Mouse (Mus musculus) hindbrain, postnatal 0 days (tissue): ENCODE results near the gene Hnrnpu. TPM values are rescaled to one million over a fixed set of nuclear protein-coding genes. Genes with fewer than 3 reads are reported as not detected.
A peak's percentile ranks its signal among the peaks of the same experiment; 100 is the strongest.

Source experiments
- ATAC-seq: fragments of 200-750 bp; cut with Nextera tagmentation; 2 replicates; pipeline ENCODE4 v1.8.0; 2017; ENCODE audit warnings: mild to moderate bottlenecking, moderate TSS enrichment, moderate library complexity
- DNase-seq: peaks from one replicate; pipeline ENCODE4 v3.0.0-alpha.2; 2015; ENCODE audit warnings: low spot score
- H3K27ac ChIP-seq: fragments of 300-500 bp; sonication (generic); 2 replicates; pipeline ENCODE4 v1.5.1; 2014; ENCODE audit warnings: mild to moderate bottlenecking
- H3K27me3 ChIP-seq: fragments of 300-500 bp; sonication (generic); 2 replicates; pipeline ENCODE4 v1.6.1; 2014; ENCODE audit warnings: low read length, mixed read lengths; ENCODE audit not compliant: insufficient read depth
- H3K36me3 ChIP-seq: fragments of 300-500 bp; sonication (generic); 2 replicates; pipeline ENCODE4 v1.6.1; 2014; ENCODE audit warnings: low read length, mixed read lengths; ENCODE audit not compliant: insufficient read depth
- H3K4me1 ChIP-seq: fragments of 300-500 bp; sonication (generic); 2 replicates; pipeline ENCODE4 v1.6.1; 2014; ENCODE audit warnings: antibody characterized with exemption, low read length, mixed read lengths; ENCODE audit not compliant: insufficient read depth
- H3K4me2 ChIP-seq: fragments of 300-500 bp; sonication (generic); 2 replicates; pipeline ENCODE4 v1.6.1; 2014; ENCODE audit warnings: low read depth, mild to moderate bottlenecking, low read length, moderate library complexity, mixed read lengths
- H3K4me3 ChIP-seq: fragments of 300-500 bp; sonication (generic); 2 replicates; pipeline ENCODE4 v1.5.1; 2014; ENCODE audit warnings: low read length
- H3K9ac ChIP-seq: fragments of 300-500 bp; sonication (generic); replicated peaks from 2 replicates; pipeline ENCODE4 v1.6.1; 2014; ENCODE audit warnings: mild to moderate bottlenecking, low read length, moderate library complexity, mixed read lengths
- H3K9me3 ChIP-seq: fragments of 300-500 bp; sonication (generic); 2 replicates; pipeline ENCODE4 v1.6.1; 2016; ENCODE audit warnings: low read length, mixed read lengths
- CTCF ChIP-seq: IDR thresholded peaks from 2 replicates; pipeline ENCODE4 v1.5.1; 2016; ENCODE audit warnings: antibody characterized with exemption, control low read depth, low read depth
- WGBS: fragments of 180-500 bp; shearing (Covaris S2); extraction: QIAGEN DNeasy Blood & Tissue Kit; methylation state at CpG from one replicate; pipeline ENCODE4 v1.1.7; 2014; 5-methylcytosine and 5-hydroxymethylcytosine counted together
- polyA plus RNA-seq: library from polyadenylated mRNA; unstranded; fragments of >200 nt; fragmentation: Nextera tagmentation; extraction: Ambion mirVana; gene quantifications from 2 replicates; pipeline ENCODE4 v1.2.1, GENCODE M21; 2015
- total RNA-seq: library from RNA; depleted of rRNA; stranded (reverse); fragments of >200 nt; gene quantifications from 2 replicates; pipeline ENCODE4 v1.2.3, GENCODE M21; 2014

The Hnrnpu gene
- total and polyA plus RNA-seq, 2 experiments from 2014 or later, result 113 to 185 TPM

DNA sequence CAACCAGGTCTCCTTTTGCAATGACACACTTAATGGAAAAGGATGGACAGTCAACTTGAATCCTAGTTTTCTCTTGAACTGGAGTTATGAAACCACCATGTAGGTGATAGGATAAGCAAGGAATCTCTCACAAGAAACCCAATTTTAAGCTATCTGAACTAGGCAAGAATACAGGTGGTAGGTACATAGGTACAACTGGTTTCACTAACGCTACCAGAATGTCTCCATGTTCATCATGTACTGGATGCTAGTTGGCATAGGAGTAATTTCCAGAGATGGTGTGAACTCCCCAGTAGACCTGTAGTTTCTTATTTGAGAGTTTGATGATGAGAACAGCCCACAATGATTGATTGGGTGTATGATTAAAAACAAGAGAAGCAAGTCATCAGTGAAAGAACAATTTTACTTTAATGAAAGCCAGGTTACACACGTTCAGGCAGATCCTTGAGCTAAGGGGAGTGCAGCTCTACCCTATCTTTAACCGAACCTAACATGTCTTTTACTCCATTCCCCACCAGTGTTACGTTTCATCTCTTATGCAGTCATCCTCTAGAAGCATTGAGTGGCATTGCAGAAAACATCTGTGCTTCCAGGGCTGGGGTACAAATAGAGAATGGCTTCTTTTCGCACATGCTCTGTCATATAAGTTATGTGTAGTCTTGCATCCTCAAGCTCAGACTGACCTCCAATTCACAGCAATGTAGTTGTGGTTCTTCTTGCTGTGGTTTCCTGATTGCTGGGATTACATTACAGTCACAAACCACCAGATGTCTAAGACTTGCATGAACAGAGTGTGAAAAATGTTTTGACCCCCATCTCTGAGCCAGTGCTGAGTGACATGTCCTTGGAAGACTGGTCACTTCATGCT, 16.6 kb downstream of the Hnrnpu start:
- DNase-seq (no peak), ATAC-seq (no peak)
- peak overlapping the region; percentile 11; the same call in 1 of the 2 replicates for H3K27ac ChIP-seq
- 40% methylated on average over 5 of the region's 5 CpGs for WGBS
- peaks cover 4% of the 10 kb centered on the region; the same call in 1 of the 2 replicates for H3K4me1 ChIP-seq
- H3K4me3 ChIP-seq, result peak overlapping the region; percentile 71
- H3K4me2 ChIP-seq, result peak overlapping the region; percentile 69
- no peaks in the 10 kb centered on the region for H3K9me3 ChIP-seq
- no peaks in the 10 kb centered on the region for H3K27me3 ChIP-seq
- H3K36me3 ChIP-seq, result peaks cover 30% of the 10 kb centered on the region; the same call in 1 of the 2 replicates
- no peak for TF ChIP-seq CTCF
- H3K9ac ChIP-seq, result peak overlapping the region; percentile 90; the same call in 1 of the 2 replicates

DNA sequence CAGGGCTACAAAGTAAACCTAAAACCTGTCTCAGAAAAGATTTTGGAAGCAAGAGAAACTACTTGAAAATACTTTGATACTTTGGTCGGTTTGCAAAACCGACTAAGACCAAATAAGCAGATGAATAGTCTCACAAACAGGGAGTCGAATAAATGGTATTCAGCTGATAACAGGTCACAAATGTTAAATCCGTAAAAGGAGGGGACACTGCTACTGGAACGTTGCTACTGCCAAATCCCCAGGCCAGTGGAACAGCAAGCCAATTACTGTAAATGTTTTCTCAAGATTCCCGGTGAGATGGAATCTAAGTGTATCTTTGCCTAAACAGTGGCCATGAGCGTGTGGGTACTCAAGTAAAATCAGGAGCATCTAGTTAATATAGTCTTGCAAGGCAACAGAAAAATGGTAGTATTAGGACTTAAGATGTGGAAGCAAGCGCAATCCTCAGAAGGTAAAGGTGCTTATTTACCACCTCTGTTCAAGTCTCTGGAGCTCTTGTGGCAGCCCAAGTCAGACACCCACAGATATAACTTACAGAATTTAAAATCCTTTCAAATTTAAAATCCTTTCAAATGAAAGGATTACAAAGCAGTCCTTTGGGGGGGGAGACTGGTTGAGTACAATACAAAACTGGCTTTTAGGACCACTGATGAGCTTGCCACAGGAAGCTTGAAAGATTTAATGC, 17.4 kb downstream of the Hnrnpu start:
- H3K9ac ChIP-seq, result peak overlapping the region; percentile 90
- H3K27me3 ChIP-seq, result no peaks in the 10 kb centered on the region
- 15% methylated on average over 8 of the region's 8 CpGs for WGBS
- TF ChIP-seq CTCF, result no peak
- no peaks in the 10 kb centered on the region for H3K9me3 ChIP-seq
- H3K27ac ChIP-seq, result peak overlapping the region; percentile 100
- H3K4me1 ChIP-seq, result peaks cover 4% of the 10 kb centered on the region; the same call in 1 of the 2 replicates
- DNase-seq, result peak; percentile 24
- H3K4me2 ChIP-seq, result peak overlapping the region; percentile 69
- peak overlapping the region; percentile 71 for H3K4me3 ChIP-seq
- ATAC-seq, result no peak
- H3K36me3 ChIP-seq, result peaks cover 29% of the 10 kb centered on the region; the same call in 1 of the 2 replicates

DNA sequence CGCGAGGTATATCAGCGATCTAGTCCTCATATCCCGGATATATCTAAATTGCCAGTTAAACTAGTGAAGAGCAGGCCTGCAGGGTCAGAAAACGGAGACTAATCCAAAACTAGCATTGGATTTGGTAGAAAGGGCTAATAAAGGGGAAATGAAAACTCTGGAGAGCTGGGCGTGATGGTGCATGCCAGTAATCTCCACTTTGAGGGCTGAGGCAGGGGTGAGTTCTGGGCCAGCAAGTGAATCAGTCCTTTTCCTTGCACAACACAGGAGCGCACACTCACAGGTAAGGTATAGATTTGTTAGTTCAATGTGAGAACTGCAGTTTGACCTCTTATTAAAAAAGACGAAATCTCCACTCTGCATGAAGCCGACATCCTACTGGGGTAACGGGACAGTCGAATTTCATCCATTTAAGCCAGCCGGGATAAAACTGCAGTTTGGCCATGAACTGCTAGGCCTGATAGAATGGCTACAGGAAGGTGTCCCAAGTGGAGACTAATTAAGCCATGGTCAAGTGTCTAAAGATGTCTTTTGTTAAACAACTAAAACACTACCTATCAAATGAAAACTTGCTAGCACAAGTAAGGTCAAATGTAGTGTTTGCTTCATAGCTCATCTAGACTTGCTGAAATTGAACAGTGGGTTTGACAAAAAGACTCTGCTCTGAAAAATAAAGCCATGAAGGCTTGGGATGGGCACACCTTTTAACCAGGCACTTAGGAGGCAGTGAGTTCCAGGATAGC, 18.1 kb downstream of the Hnrnpu start:
- DNase-seq, result peak; percentile 30
- Histone ChIP-seq H3K27me3 (no peaks in the 10 kb centered on the region), H3K9ac (peak overlapping the region; percentile 90), H3K4me1 (peaks cover 4% of the 10 kb centered on the region; the same call in 1 of the 2 replicates), H3K27ac (peak overlapping the region; percentile 100), H3K4me2 (peak overlapping the region; percentile 69), H3K36me3 (peaks cover 23% of the 10 kb centered on the region; the same call in 1 of the 2 replicates), H3K4me3 (peak overlapping the region; percentile 71), H3K9me3 (no peaks in the 10 kb centered on the region)
- ATAC-seq, result no peak
- 0 out of 2 replicates have a peak, but pooled peaks have one; percentile 2 for TF ChIP-seq CTCF
- WGBS, result 2% methylated on average over 12 of the region's 12 CpGs

DNA sequence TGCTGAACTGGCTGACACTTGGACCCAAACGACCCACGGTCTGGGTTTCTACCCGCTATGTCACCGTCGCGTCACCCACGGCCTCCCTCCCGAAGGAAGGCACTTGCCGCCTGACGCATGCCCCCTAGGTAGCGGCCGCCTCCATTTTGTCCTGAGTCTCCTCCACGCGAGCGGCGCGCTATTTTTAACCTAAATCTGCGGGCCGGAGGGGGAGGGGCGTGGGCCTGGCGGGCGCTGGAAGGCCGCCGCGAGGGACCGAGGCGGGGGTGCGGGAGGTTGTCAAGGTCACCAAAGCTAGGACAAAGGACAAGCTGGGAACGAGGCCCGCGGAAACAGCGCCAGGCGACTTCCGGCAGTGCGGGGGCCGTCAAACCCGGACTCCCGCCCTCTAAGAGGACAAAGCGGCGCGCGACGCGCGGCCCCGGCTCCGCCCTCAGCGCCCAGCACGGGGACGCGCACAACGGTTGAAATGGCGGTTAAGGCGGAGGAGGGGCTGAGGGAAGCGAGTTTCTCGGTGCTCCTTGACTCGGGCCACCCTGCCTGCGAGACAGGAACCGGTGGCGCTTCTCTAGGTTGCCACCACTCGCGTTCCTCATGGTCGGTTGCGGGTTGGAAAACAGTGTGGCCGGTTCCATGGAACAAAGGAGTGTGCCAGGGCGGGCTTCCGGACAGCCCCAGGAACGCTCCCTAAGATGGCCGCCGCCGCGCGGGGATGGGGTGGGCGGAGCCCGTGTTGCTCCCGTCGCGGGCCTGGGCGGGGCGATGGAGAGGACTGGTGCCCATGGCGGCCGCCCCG, 19.0 kb downstream of the Hnrnpu start, which contains the start of gene Cox20:
Gene Cox20, plus strand, starts transcription at position 742 of the 796 bp plus-strand sequence.
- Histone ChIP-seq H3K36me3 (peaks cover 19% of the 10 kb centered on the region; the same call in 1 of the 2 replicates), H3K4me3 (peak within 1 kb of the TSS; percentile 71), H3K4me1 (peaks cover 4% of the 10 kb centered on the region; the same call in 1 of the 2 replicates), H3K4me2 (peak within 1 kb of the TSS; percentile 69), H3K9ac (peak within 1 kb of the TSS; percentile 90), H3K27me3 (no peaks in the 10 kb centered on the region), H3K9me3 (no peaks in the 10 kb centered on the region), H3K27ac (peak within 1 kb of the TSS; percentile 100)
- peak; percentile 98 for DNase-seq
- WGBS, result under 1% methylated on average over 83 of the region's 83 CpGs
- ATAC-seq, result peak; percentile 95
- TF ChIP-seq CTCF, result no peak

DNA sequence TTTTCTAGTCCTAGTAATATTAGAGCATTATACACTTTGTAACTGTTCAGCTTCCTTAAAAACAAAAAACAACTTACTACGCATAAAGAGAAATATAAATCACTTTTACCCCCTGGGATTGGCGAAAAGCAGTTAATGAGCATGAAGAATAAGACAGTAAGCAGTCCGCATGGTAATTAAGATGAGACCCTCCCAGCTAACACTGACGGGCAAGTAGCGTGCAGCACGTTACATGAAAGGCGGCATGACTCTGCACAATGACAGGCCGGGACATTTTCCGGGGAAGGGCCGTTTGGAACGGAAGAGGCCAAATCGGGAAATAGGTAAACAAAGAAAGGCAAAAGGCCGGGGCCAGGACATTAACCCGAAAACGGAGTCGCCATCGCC, 19.6 kb downstream of the Hnrnpu start:
- DNase-seq, result peak; percentile 93
- WGBS, result under 1% methylated on average over 17 of the region's 17 CpGs

More for the DNA sequence above, 19.6 kb downstream of the Hnrnpu start:
- Histone ChIP-seq H3K4me1 (peaks cover 4% of the 10 kb centered on the region; the same call in 1 of the 2 replicates), H3K4me3 (peak overlapping the region; percentile 71), H3K27ac (peak overlapping the region; percentile 100), H3K27me3 (no peaks in the 10 kb centered on the region), H3K4me2 (peak overlapping the region; percentile 69), H3K36me3 (peaks cover 14% of the 10 kb centered on the region; the same call in 1 of the 2 replicates), H3K9ac (peak overlapping the region; percentile 90), H3K9me3 (no peaks in the 10 kb centered on the region)
- peak; percentile 86 for ATAC-seq
- TF ChIP-seq CTCF, result no peak
